In the genomic region with DNA sequence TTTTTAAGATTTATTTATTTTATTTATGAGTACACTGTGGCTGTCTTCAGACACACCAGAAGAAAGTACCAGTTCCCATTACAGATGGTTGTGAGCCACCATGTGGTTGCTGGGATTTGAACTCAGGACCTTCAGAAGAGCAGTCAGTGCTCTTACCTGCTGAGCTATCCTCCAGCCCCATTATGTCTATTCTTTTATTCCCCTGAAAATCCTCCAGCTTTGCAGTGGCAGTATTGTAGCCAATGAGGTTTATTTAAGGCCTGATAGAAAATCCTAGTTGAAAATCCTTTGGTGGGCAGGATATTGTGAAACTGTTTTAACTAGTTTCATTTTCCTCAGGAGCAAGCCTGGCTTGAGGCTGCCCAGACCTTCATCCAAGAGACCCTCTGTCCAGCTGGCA, we compare ENCODE assay signal across 2 mouse cellular contexts.
TF ChIP-seq lines count a peak whose summit lies in the region.

No protein-coding gene starts in this region.

TF ChIP-seq in CH12.LX, 34 proteins besides CTCF, POLR2A, EP300 and RAD21:
- TF ChIP-seq IRF4 (IDR thresholded peaks at IDR 0.05; ENCODE audit: low read depth, low read length) (no peak), TBP (conservative IDR thresholded peaks at IDR 0.05; ENCODE audit: low read depth, low read length) (peak; percentile 84)

TF ChIP-seq in MEL, 35 proteins besides CTCF, POLR2A, EP300 and RAD21:
- TF ChIP-seq KAT2A (conservative IDR thresholded peaks at IDR 0.05; ENCODE audit: low read depth, low read length) = no peak
- TF ChIP-seq TBP (IDR thresholded peaks at IDR 0.05; ENCODE audit: low read depth, low read length) = peak; percentile 90
- TF ChIP-seq POLR2AphosphoS2 (IDR thresholded peaks at IDR 0.05; ENCODE audit: low read length) = no peak
- no peak for TF ChIP-seq ZNF384 (IDR thresholded peaks at IDR 0.05; ENCODE audit: low read depth, low read length)
